Mouse (Mus musculus): ENCODE results near the gene Timm44. TPM values are rescaled to one million over a fixed set of nuclear protein-coding genes. Genes with fewer than 3 reads are reported as not detected.

Timm44 gene
- polyA plus RNA-seq, 1 experiment from 2014 or later, result 59.6 TPM

GRCm38 (mm10) chr8:4318796-4319572, 43.3 kb upstream of the Timm44 start:
- DNase-seq (ENCODE audit: low spot score), result no peak
- no peak overlapping the region for H3K27ac ChIP-seq (ENCODE audit: low read depth, low read length)
- H3K36me3 ChIP-seq (ENCODE audit: control insufficient read depth, insufficient read depth, low read length), result peaks cover 6% of the 10 kb centered on the region; the same call in 1 of the 2 replicates
- H3K4me2 ChIP-seq (replicated peaks; ENCODE audit: low read depth, low read length), result no peak overlapping the region
- H3K9ac ChIP-seq (ENCODE audit: low read depth, low read length), result no peak overlapping the region
- no peak for ATAC-seq (ENCODE audit: low FRiP score)
- H3K9me3 ChIP-seq (ENCODE audit: control insufficient read depth, low read length), result no peaks in the 10 kb centered on the region
- no peaks in the 10 kb centered on the region for H3K27me3 ChIP-seq (ENCODE audit: control insufficient read depth, insufficient read depth, low read length)
- no peaks in the 10 kb centered on the region for H3K4me1 ChIP-seq (replicated peaks; ENCODE audit: control insufficient read depth, insufficient read depth, low read length)
- WGBS, result 88% methylated on average over 2 of the region's 2 CpGs
- H3K4me3 ChIP-seq (ENCODE audit: low read depth, low read length), result no peak overlapping the region

- H3K9ac ChIP-seq (ENCODE audit: low read depth, low read length), result no peak overlapping the region
- peaks cover 6% of the 10 kb centered on the region; the same call in 1 of the 2 replicates for H3K36me3 ChIP-seq (ENCODE audit: control insufficient read depth, insufficient read depth, low read length)
- ATAC-seq (ENCODE audit: low FRiP score), result no peak
- DNase-seq (ENCODE audit: low spot score), result no peak
- no peaks in the 10 kb centered on the region for H3K27me3 ChIP-seq (ENCODE audit: control insufficient read depth, insufficient read depth, low read length)
- no peak overlapping the region for H3K4me2 ChIP-seq (replicated peaks; ENCODE audit: low read depth, low read length)
- H3K27ac ChIP-seq (ENCODE audit: low read depth, low read length), result no peak overlapping the region
- no peaks in the 10 kb centered on the region for H3K4me1 ChIP-seq (replicated peaks; ENCODE audit: control insufficient read depth, insufficient read depth, low read length)
- H3K4me3 ChIP-seq (ENCODE audit: low read depth, low read length), result no peak overlapping the region
- H3K9me3 ChIP-seq (ENCODE audit: control insufficient read depth, low read length), result no peaks in the 10 kb centered on the region
- WGBS, result 95% methylated on average over 5 of the region's 5 CpGs
Measured at GRCm38 (mm10) chr8:4318124-4318523, 42.4 kb upstream of the Timm44 start.

GRCm38 (mm10) chr8:4314852-4315251, 39.1 kb upstream of the Timm44 start:
- WGBS, result 91% methylated on average over 3 of the region's 3 CpGs
- no peak overlapping the region for H3K4me2 ChIP-seq (replicated peaks; ENCODE audit: low read depth, low read length)
- H3K36me3 ChIP-seq (ENCODE audit: control insufficient read depth, insufficient read depth, low read length), result peaks cover 4% of the 10 kb centered on the region; the same call in 1 of the 2 replicates
- H3K9me3 ChIP-seq (ENCODE audit: control insufficient read depth, low read length), result no peaks in the 10 kb centered on the region
- no peaks in the 10 kb centered on the region for H3K4me1 ChIP-seq (replicated peaks; ENCODE audit: control insufficient read depth, insufficient read depth, low read length)
- ATAC-seq (ENCODE audit: low FRiP score) (no peak), DNase-seq (ENCODE audit: low spot score) (no peak)
- no peak overlapping the region for H3K9ac ChIP-seq (ENCODE audit: low read depth, low read length)
- no peak overlapping the region for H3K4me3 ChIP-seq (ENCODE audit: low read depth, low read length)
- H3K27ac ChIP-seq (ENCODE audit: low read depth, low read length), result no peak overlapping the region
- H3K27me3 ChIP-seq (ENCODE audit: control insufficient read depth, insufficient read depth, low read length), result no peaks in the 10 kb centered on the region

- Histone ChIP-seq H3K27me3 (ENCODE audit: control insufficient read depth, insufficient read depth, low read length) (no peaks in the 10 kb centered on the region), H3K4me3 (ENCODE audit: low read depth, low read length) (no peak overlapping the region), H3K9ac (ENCODE audit: low read depth, low read length) (no peak overlapping the region), H3K9me3 (ENCODE audit: control insufficient read depth, low read length) (no peaks in the 10 kb centered on the region), H3K4me1 (replicated peaks; ENCODE audit: control insufficient read depth, insufficient read depth, low read length) (no peaks in the 10 kb centered on the region), H3K36me3 (ENCODE audit: control insufficient read depth, insufficient read depth, low read length) (peaks cover 7% of the 10 kb centered on the region; the same call in 1 of the 2 replicates), H3K27ac (ENCODE audit: low read depth, low read length) (no peak overlapping the region), H3K4me2 (replicated peaks; ENCODE audit: low read depth, low read length) (no peak overlapping the region)
- ATAC-seq (ENCODE audit: low FRiP score), result no peak
- DNase-seq (ENCODE audit: low spot score), result no peak
- 88% methylated on average over 3 of the region's 3 CpGs for WGBS
Measured at GRCm38 (mm10) chr8:4313254-4314124, 37.8 kb upstream of the Timm44 start.

GRCm38 (mm10) chr8:4312104-4312503, 36.4 kb upstream of the Timm44 start:
- Histone ChIP-seq H3K27me3 (ENCODE audit: control insufficient read depth, insufficient read depth, low read length) (no peaks in the 10 kb centered on the region), H3K4me1 (replicated peaks; ENCODE audit: control insufficient read depth, insufficient read depth, low read length) (no peaks in the 10 kb centered on the region), H3K4me3 (ENCODE audit: low read depth, low read length) (no peak overlapping the region), H3K9ac (ENCODE audit: low read depth, low read length) (no peak overlapping the region), H3K36me3 (ENCODE audit: control insufficient read depth, insufficient read depth, low read length) (peaks cover 7% of the 10 kb centered on the region; the same call in 1 of the 2 replicates), H3K27ac (ENCODE audit: low read depth, low read length) (no peak overlapping the region), H3K4me2 (replicated peaks; ENCODE audit: low read depth, low read length) (no peak overlapping the region), H3K9me3 (ENCODE audit: control insufficient read depth, low read length) (no peaks in the 10 kb centered on the region)
- DNase-seq (ENCODE audit: low spot score) (no peak), ATAC-seq (ENCODE audit: low FRiP score) (no peak)

GRCm38 (mm10) chr8:4305838-4306237, 30.1 kb upstream of the Timm44 start:
- ATAC-seq (ENCODE audit: low FRiP score) (no peak), DNase-seq (ENCODE audit: low spot score) (no peak)
- H3K4me2 ChIP-seq (replicated peaks; ENCODE audit: low read depth, low read length), result no peak overlapping the region
- H3K4me1 ChIP-seq (replicated peaks; ENCODE audit: control insufficient read depth, insufficient read depth, low read length), result no peaks in the 10 kb centered on the region
- 92% methylated on average over 2 of the region's 2 CpGs for WGBS
- no peak overlapping the region for H3K9ac ChIP-seq (ENCODE audit: low read depth, low read length)
- H3K27ac ChIP-seq (ENCODE audit: low read depth, low read length), result no peak overlapping the region
- no peaks in the 10 kb centered on the region for H3K9me3 ChIP-seq (ENCODE audit: control insufficient read depth, low read length)
- peaks cover 21% of the 10 kb centered on the region; the same call in 1 of the 2 replicates for H3K36me3 ChIP-seq (ENCODE audit: control insufficient read depth, insufficient read depth, low read length)
- H3K4me3 ChIP-seq (ENCODE audit: low read depth, low read length), result no peak overlapping the region
- no peaks in the 10 kb centered on the region for H3K27me3 ChIP-seq (ENCODE audit: control insufficient read depth, insufficient read depth, low read length)

GRCm38 (mm10) chr8:4304124-4304547, 28.4 kb upstream of the Timm44 start:
- no peaks in the 10 kb centered on the region for H3K27me3 ChIP-seq (ENCODE audit: control insufficient read depth, insufficient read depth, low read length)
- ATAC-seq (ENCODE audit: low FRiP score) (no peak), DNase-seq (ENCODE audit: low spot score) (no peak)
- 90% methylated on average over 3 of the region's 3 CpGs for WGBS
- H3K36me3 ChIP-seq (ENCODE audit: control insufficient read depth, insufficient read depth, low read length), result peaks cover 23% of the 10 kb centered on the region; the same call in 1 of the 2 replicates
- no peak overlapping the region for H3K27ac ChIP-seq (ENCODE audit: low read depth, low read length)
- no peaks in the 10 kb centered on the region for H3K4me1 ChIP-seq (replicated peaks; ENCODE audit: control insufficient read depth, insufficient read depth, low read length)
- H3K4me3 ChIP-seq (ENCODE audit: low read depth, low read length), result no peak overlapping the region
- no peaks in the 10 kb centered on the region for H3K9me3 ChIP-seq (ENCODE audit: control insufficient read depth, low read length)
- H3K4me2 ChIP-seq (replicated peaks; ENCODE audit: low read depth, low read length), result no peak overlapping the region
- no peak overlapping the region for H3K9ac ChIP-seq (ENCODE audit: low read depth, low read length)

- peaks cover 17% of the 10 kb centered on the region for H3K36me3 ChIP-seq (ENCODE audit: control insufficient read depth, insufficient read depth, low read length)
- no peaks in the 10 kb centered on the region for H3K9me3 ChIP-seq (ENCODE audit: control insufficient read depth, low read length)
- no peak for ATAC-seq (ENCODE audit: low FRiP score)
- H3K4me2 ChIP-seq (replicated peaks; ENCODE audit: low read depth, low read length), result no peak overlapping the region
- no peak overlapping the region for H3K4me3 ChIP-seq (ENCODE audit: low read depth, low read length)
- H3K9ac ChIP-seq (ENCODE audit: low read depth, low read length), result no peak overlapping the region
- DNase-seq (ENCODE audit: low spot score), result no peak
- H3K27ac ChIP-seq (ENCODE audit: low read depth, low read length), result no peak overlapping the region
- WGBS, result 90% methylated on average over 4 of the region's 4 CpGs
- no peaks in the 10 kb centered on the region for H3K27me3 ChIP-seq (ENCODE audit: control insufficient read depth, insufficient read depth, low read length)
- no peaks in the 10 kb centered on the region for H3K4me1 ChIP-seq (replicated peaks; ENCODE audit: control insufficient read depth, insufficient read depth, low read length)
Measured at GRCm38 (mm10) chr8:4297822-4298221, 22.1 kb upstream of the Timm44 start.

Measured in hindbrain, embryonic 11.5 days (tissue).